Mouse (Mus musculus) G1E (cell line): ENCODE measurements around the gene Egln1.

Experiments used
- CTCF ChIP-seq: IDR thresholded peaks from 2 replicates; pipeline ENCODE4 v1.5.1; 2012; ENCODE audit warnings: low read depth, low read length, inconsistent platforms, mixed read lengths
- GATA1 ChIP-seq: IDR thresholded peaks from 2 replicates; pipeline ENCODE4 v1.6.1; 2012; ENCODE audit warnings: borderline replicate concordance, low read length, inconsistent platforms, mixed read lengths

DNA sequence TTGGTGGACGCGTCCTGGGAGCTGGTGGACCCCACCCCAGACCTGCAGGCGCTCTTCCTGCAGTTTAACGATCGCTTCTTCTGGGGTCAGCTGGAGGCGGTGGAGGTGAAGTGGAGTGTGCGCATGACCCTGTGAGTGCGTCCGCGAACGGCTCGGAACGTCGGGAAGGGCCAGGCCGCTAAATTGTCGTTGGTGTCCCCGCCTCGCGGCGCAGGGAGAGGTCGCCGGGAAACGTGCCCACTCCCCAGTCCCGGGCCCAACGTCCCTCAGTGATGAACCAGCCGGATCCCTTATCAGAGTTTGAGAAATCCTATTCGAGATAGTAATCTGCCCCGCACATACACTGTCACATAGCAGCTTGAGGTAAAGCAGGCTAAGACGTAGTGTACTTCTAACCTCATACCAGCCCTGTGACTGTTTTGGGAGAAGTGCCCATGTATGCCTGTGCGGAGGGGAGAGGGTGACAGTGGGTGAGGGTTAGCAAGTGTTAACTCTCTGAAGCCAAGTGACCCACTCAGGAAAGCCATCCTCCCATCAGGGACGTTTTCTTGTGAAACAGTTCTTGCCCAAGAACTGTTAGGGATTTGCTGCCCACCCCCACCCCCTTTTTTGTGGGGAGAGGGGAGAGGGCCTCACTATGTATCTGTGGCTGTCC is 50.7 kb downstream of the Egln1 start:
- TF ChIP-seq CTCF (no peak), GATA1 (no peak)
